Mouse (Mus musculus): ENCODE results near the gene Tecta.

GRCm38 (mm10) chr9:42439446-42439845, 39.7 kb upstream of the Tecta start:
- no peak for TF ChIP-seq CTCF (IDR thresholded peaks at IDR 0.05; ENCODE audit: borderline replicate concordance, extremely low read depth, insufficient read depth, insufficient read length)
- TF ChIP-seq POLR2A (IDR thresholded peaks at IDR 0.05; ENCODE audit: borderline replicate concordance, extremely low read depth, insufficient read depth, insufficient read length, poor library complexity, severe bottlenecking) = no peak
